Mouse (Mus musculus): ENCODE data around the gene Vps13d. TPM values are rescaled to one million over a fixed set of nuclear protein-coding genes. Genes with fewer than 3 reads are reported as not detected.

The Vps13d gene
- total and polyA plus RNA-seq, 2 experiments from 2014 or later: 7.8 to 35.3 TPM

- no peaks in the 10 kb centered on the region for H3K36me3 ChIP-seq (ENCODE audit: insufficient read depth, low read length)
- H3K27ac ChIP-seq: peak overlapping the region; percentile 62; the same call in 1 of the 2 replicates
- TF ChIP-seq CTCF (IDR thresholded peaks at IDR 0.05; ENCODE audit: low read depth): peak; percentile 97
Observed at GRCm38 (mm10) chr4:145213999-145214785, 19.4 kb upstream of the Vps13d start.

DNA sequence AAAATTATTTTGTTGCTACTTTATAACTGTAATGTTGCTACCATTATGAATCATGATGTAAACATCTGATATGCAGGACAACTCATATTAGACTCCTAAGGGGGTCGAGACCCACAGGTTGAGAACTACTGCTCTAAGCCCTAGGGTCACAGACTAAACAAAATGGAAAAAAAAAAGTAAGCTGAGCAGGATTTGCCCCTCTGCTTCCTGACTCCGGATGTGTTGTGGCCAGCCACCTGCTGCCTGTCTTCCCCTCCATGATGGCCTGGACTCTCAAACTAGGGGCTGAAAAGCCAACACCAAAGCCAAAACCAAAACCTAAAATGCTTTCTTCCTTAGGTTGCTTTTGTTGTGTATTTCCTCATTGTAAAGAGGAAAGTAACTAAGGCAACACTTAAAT is 16.3 kb upstream of the Vps13d start:
- no peak for TF ChIP-seq CTCF (IDR thresholded peaks at IDR 0.05; ENCODE audit: low read depth)
- WGBS: 76% methylated on average over 2 of the region's 2 CpGs
- Histone ChIP-seq H3K9me3 (ENCODE audit: low read length) (no peaks in the 10 kb centered on the region), H3K27me3 (ENCODE audit: insufficient read depth, low read length) (no peaks in the 10 kb centered on the region), H3K4me3 (ENCODE audit: low read length) (no peak overlapping the region), H3K9ac (replicated peaks; ENCODE audit: low read length) (no peak overlapping the region), H3K27ac (no peak overlapping the region), H3K4me2 (ENCODE audit: low read depth, low read length) (no peak overlapping the region), H3K4me1 (ENCODE audit: insufficient read depth, low read length) (0 out of 2 replicates have a peak, but pooled peaks cover 5% of the 10 kb centered on the region), H3K36me3 (ENCODE audit: insufficient read depth, low read length) (no peaks in the 10 kb centered on the region)
- DNase-seq (ENCODE audit: low spot score): no peak
- ATAC-seq: no peak

More at GRCm38 (mm10) chr4:145213999-145214785, 19.4 kb upstream of the Vps13d start:
- H3K9me3 ChIP-seq (ENCODE audit: low read length): no peaks in the 10 kb centered on the region
- no peak overlapping the region for H3K4me3 ChIP-seq (ENCODE audit: low read length)
- 0 out of 2 replicates have a peak, but pooled peaks cover 5% of the 10 kb centered on the region for H3K4me1 ChIP-seq (ENCODE audit: insufficient read depth, low read length)
- 28% methylated on average over 8 of the region's 8 CpGs for WGBS
- DNase-seq (ENCODE audit: low spot score) (peak; percentile 92), ATAC-seq (peak; percentile 94)
- no peak overlapping the region for H3K4me2 ChIP-seq (ENCODE audit: low read depth, low read length)
- H3K27me3 ChIP-seq (ENCODE audit: insufficient read depth, low read length): no peaks in the 10 kb centered on the region
- H3K9ac ChIP-seq (replicated peaks; ENCODE audit: low read length): no peak overlapping the region

DNA sequence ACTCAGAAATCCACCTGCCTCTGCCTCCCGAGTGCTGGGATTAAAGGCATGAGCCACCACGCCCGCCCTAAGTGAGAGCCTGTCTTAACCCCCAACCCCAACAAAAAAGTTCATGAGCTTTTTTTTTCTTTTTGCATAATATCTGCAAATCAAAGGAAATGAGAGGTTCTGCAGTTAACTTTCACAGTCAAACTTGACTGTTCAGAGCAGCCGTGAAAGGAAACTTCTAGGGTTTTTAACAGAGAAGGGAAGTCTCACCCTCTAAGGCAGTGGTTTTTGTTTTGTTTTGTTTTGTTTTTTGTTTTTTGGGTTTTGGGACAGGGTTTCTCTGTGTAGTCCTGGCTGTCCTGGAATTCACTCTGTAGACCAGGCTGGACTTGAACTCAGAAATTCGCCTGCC is 15.8 kb upstream of the Vps13d start:
- DNase-seq (ENCODE audit: low spot score) (no peak), ATAC-seq (no peak)
- Histone ChIP-seq H3K27me3 (ENCODE audit: insufficient read depth, low read length) (no peaks in the 10 kb centered on the region), H3K9ac (replicated peaks; ENCODE audit: low read length) (no peak overlapping the region), H3K4me3 (ENCODE audit: low read length) (no peak overlapping the region), H3K36me3 (ENCODE audit: insufficient read depth, low read length) (no peaks in the 10 kb centered on the region), H3K4me2 (ENCODE audit: low read depth, low read length) (no peak overlapping the region), H3K4me1 (ENCODE audit: insufficient read depth, low read length) (0 out of 2 replicates have a peak, but pooled peaks cover 5% of the 10 kb centered on the region), H3K27ac (no peak overlapping the region), H3K9me3 (ENCODE audit: low read length) (no peaks in the 10 kb centered on the region)
- no peak for TF ChIP-seq CTCF (IDR thresholded peaks at IDR 0.05; ENCODE audit: low read depth)
- 94% methylated on average over 5 of the region's 5 CpGs for WGBS

GRCm38 (mm10) chr4:145209690-145210088 is 14.9 kb upstream of the Vps13d start:
- Histone ChIP-seq H3K4me2 (ENCODE audit: low read depth, low read length) (no peak overlapping the region), H3K27ac (no peak overlapping the region), H3K9me3 (ENCODE audit: low read length) (no peaks in the 10 kb centered on the region), H3K9ac (replicated peaks; ENCODE audit: low read length) (no peak overlapping the region), H3K36me3 (ENCODE audit: insufficient read depth, low read length) (no peaks in the 10 kb centered on the region), H3K4me1 (ENCODE audit: insufficient read depth, low read length) (0 out of 2 replicates have a peak, but pooled peaks cover 2% of the 10 kb centered on the region), H3K27me3 (ENCODE audit: insufficient read depth, low read length) (no peaks in the 10 kb centered on the region), H3K4me3 (ENCODE audit: low read length) (no peak overlapping the region)
- DNase-seq (ENCODE audit: low spot score) (no peak), ATAC-seq (no peak)
- WGBS: 35% methylated on average over 5 of the region's 5 CpGs
- TF ChIP-seq CTCF (IDR thresholded peaks at IDR 0.05; ENCODE audit: low read depth): no peak

GRCm38 (mm10) chr4:145209076-145209689 is 14.4 kb upstream of the Vps13d start:
- H3K4me1 ChIP-seq (ENCODE audit: insufficient read depth, low read length): no peaks in the 10 kb centered on the region
- no peak for TF ChIP-seq CTCF (IDR thresholded peaks at IDR 0.05; ENCODE audit: low read depth)

GRCm38 (mm10) chr4:145207718-145208371 is 13.0 kb upstream of the Vps13d start:
- H3K27ac ChIP-seq: no peak overlapping the region

More at GRCm38 (mm10) chr4:145209076-145209689, 14.4 kb upstream of the Vps13d start:
- Histone ChIP-seq H3K9me3 (ENCODE audit: low read length) (no peaks in the 10 kb centered on the region), H3K9ac (replicated peaks; ENCODE audit: low read length) (no peak overlapping the region), H3K27me3 (ENCODE audit: insufficient read depth, low read length) (no peaks in the 10 kb centered on the region), H3K27ac (no peak overlapping the region), H3K36me3 (ENCODE audit: insufficient read depth, low read length) (no peaks in the 10 kb centered on the region), H3K4me3 (ENCODE audit: low read length) (no peak overlapping the region), H3K4me2 (ENCODE audit: low read depth, low read length) (no peak overlapping the region)
- WGBS: 73% methylated on average over 6 of the region's 6 CpGs
- ATAC-seq: no peak
- DNase-seq (ENCODE audit: low spot score): no peak

More at GRCm38 (mm10) chr4:145207718-145208371, 13.0 kb upstream of the Vps13d start:
- DNase-seq (ENCODE audit: low spot score): peak; percentile 18
- Histone ChIP-seq H3K4me1 (ENCODE audit: insufficient read depth, low read length) (no peaks in the 10 kb centered on the region), H3K9me3 (ENCODE audit: low read length) (no peaks in the 10 kb centered on the region), H3K27me3 (ENCODE audit: insufficient read depth, low read length) (no peaks in the 10 kb centered on the region), H3K4me3 (ENCODE audit: low read length) (no peak overlapping the region), H3K9ac (replicated peaks; ENCODE audit: low read length) (no peak overlapping the region), H3K4me2 (ENCODE audit: low read depth, low read length) (no peak overlapping the region), H3K36me3 (ENCODE audit: insufficient read depth, low read length) (no peaks in the 10 kb centered on the region)
- no peak for ATAC-seq
- WGBS: 57% methylated on average over 3 of the region's 3 CpGs
- no peak for TF ChIP-seq CTCF (IDR thresholded peaks at IDR 0.05; ENCODE audit: low read depth)

Measured in hindbrain, postnatal 0 days (tissue).